Mouse (Mus musculus): ENCODE measurements around the gene Grin3a. TPM values are rescaled to one million over a fixed set of nuclear protein-coding genes. Genes with fewer than 3 reads are reported as not detected.

The Grin3a gene
- under 0.01 TPM in 1 of 2 replicates, not detected in the other for total RNA-seq (2014; rRNA removed; ENCODE audit: low replicate concordance)
- polyA plus RNA-seq (2015; fragmentation: Nextera tagmentation; extraction: Ambion mirVana): 0.08 and 0.10 TPM in 2 replicates

- H3K4me2 ChIP-seq (ENCODE audit: low read depth, low read length): peak within 1 kb of the TSS; percentile 83
- H3K4me1 ChIP-seq (ENCODE audit: control insufficient read depth, insufficient read depth): peaks cover 11% of the 10 kb centered on the region; the same call in 1 of the 2 replicates
- no peak within 1 kb of the TSS for H3K9ac ChIP-seq (replicated peaks; ENCODE audit: low read depth, low read length)
- H3K27me3 ChIP-seq (ENCODE audit: control insufficient read depth, insufficient read depth, low read length): peaks cover 39% of the 10 kb centered on the region
- no peaks in the 10 kb centered on the region for H3K9me3 ChIP-seq (replicated peaks; ENCODE audit: control insufficient read depth, low read length)
- DNase-seq (ENCODE audit: low spot score) (peak; percentile 30), ATAC-seq (ENCODE audit: insufficient read depth, low read depth) (peak; percentile 74)
- H3K4me3 ChIP-seq (ENCODE audit: low read depth, low read length): peak within 1 kb of the TSS; percentile 53
- H3K27ac ChIP-seq (ENCODE audit: low read depth): no peak within 1 kb of the TSS
- under 1% methylated on average over 25 of the region's 25 CpGs for WGBS
- TF ChIP-seq EP300 (IDR thresholded peaks at IDR 0.05; ENCODE audit: low read depth) (no peak), CTCF (IDR thresholded peaks at IDR 0.05; ENCODE audit: low read depth) (peak; percentile 48)
- H3K36me3 ChIP-seq (replicated peaks; ENCODE audit: control insufficient read depth, insufficient read depth, low read length): no peaks in the 10 kb centered on the region
Observed at GRCm38 (mm10) chr4:49845612-49845985, at the start of gene Grin3a. TSS of gene Grin3a (minus strand) at chr4:49845744.

- no peak for TF ChIP-seq EP300 (IDR thresholded peaks at IDR 0.05; ENCODE audit: low read depth)
- no peak for TF ChIP-seq CTCF (IDR thresholded peaks at IDR 0.05; ENCODE audit: low read depth)
- Histone ChIP-seq H3K27ac (ENCODE audit: low read depth) (no peak overlapping the region), H3K9ac (replicated peaks; ENCODE audit: low read depth, low read length) (no peak overlapping the region), H3K36me3 (replicated peaks; ENCODE audit: control insufficient read depth, insufficient read depth, low read length) (no peaks in the 10 kb centered on the region), H3K4me1 (ENCODE audit: control insufficient read depth, insufficient read depth) (no peaks in the 10 kb centered on the region), H3K9me3 (replicated peaks; ENCODE audit: control insufficient read depth, low read length) (no peaks in the 10 kb centered on the region), H3K4me3 (ENCODE audit: low read depth, low read length) (no peak overlapping the region), H3K27me3 (ENCODE audit: control insufficient read depth, insufficient read depth, low read length) (no peaks in the 10 kb centered on the region), H3K4me2 (ENCODE audit: low read depth, low read length) (no peak overlapping the region)
- peak; percentile 22 for DNase-seq (ENCODE audit: low spot score)
- ATAC-seq (ENCODE audit: insufficient read depth, low read depth): 0 out of 2 replicates have a peak, but pooled peaks have one; percentile 33
- WGBS: 7% methylated on average over 4 of the region's 4 CpGs
Observed at GRCm38 (mm10) chr4:49891835-49892301, 46.3 kb upstream of the Grin3a start.

GRCm38 (mm10) chr4:49877084-49877483, 31.5 kb upstream of the Grin3a start:
- Histone ChIP-seq H3K9ac (replicated peaks; ENCODE audit: low read depth, low read length) (no peak overlapping the region), H3K9me3 (replicated peaks; ENCODE audit: control insufficient read depth, low read length) (no peaks in the 10 kb centered on the region), H3K4me1 (ENCODE audit: control insufficient read depth, insufficient read depth) (no peaks in the 10 kb centered on the region), H3K36me3 (replicated peaks; ENCODE audit: control insufficient read depth, insufficient read depth, low read length) (no peaks in the 10 kb centered on the region), H3K27ac (ENCODE audit: low read depth) (no peak overlapping the region), H3K27me3 (ENCODE audit: control insufficient read depth, insufficient read depth, low read length) (no peaks in the 10 kb centered on the region), H3K4me2 (ENCODE audit: low read depth, low read length) (no peak overlapping the region), H3K4me3 (ENCODE audit: low read depth, low read length) (no peak overlapping the region)
- DNase-seq (ENCODE audit: low spot score) (no peak), ATAC-seq (ENCODE audit: insufficient read depth, low read depth) (no peak)
- TF ChIP-seq CTCF (IDR thresholded peaks at IDR 0.05; ENCODE audit: low read depth) (no peak), EP300 (IDR thresholded peaks at IDR 0.05; ENCODE audit: low read depth) (no peak)
- 54% methylated on average over 3 of the region's 3 CpGs for WGBS

GRCm38 (mm10) chr4:49860611-49861010, 15.1 kb upstream of the Grin3a start:
- no peaks in the 10 kb centered on the region for H3K36me3 ChIP-seq (replicated peaks; ENCODE audit: control insufficient read depth, insufficient read depth, low read length)
- no peak for ATAC-seq (ENCODE audit: insufficient read depth, low read depth)
- no peak for TF ChIP-seq EP300 (IDR thresholded peaks at IDR 0.05; ENCODE audit: low read depth)
- TF ChIP-seq CTCF (IDR thresholded peaks at IDR 0.05; ENCODE audit: low read depth): no peak
- DNase-seq (ENCODE audit: low spot score): no peak
- H3K9me3 ChIP-seq (replicated peaks; ENCODE audit: control insufficient read depth, low read length): no peaks in the 10 kb centered on the region
- H3K27ac ChIP-seq (ENCODE audit: low read depth): no peak overlapping the region
- H3K4me1 ChIP-seq (ENCODE audit: control insufficient read depth, insufficient read depth): no peaks in the 10 kb centered on the region
- H3K4me2 ChIP-seq (ENCODE audit: low read depth, low read length): no peak overlapping the region
- H3K27me3 ChIP-seq (ENCODE audit: control insufficient read depth, insufficient read depth, low read length): no peaks in the 10 kb centered on the region
- H3K4me3 ChIP-seq (ENCODE audit: low read depth, low read length): no peak overlapping the region
- WGBS: 75% methylated on average over 2 of the region's 2 CpGs
- H3K9ac ChIP-seq (replicated peaks; ENCODE audit: low read depth, low read length): no peak overlapping the region

- Histone ChIP-seq H3K9me3 (replicated peaks; ENCODE audit: control insufficient read depth, low read length) (no peaks in the 10 kb centered on the region), H3K27me3 (ENCODE audit: control insufficient read depth, insufficient read depth, low read length) (peaks cover 39% of the 10 kb centered on the region), H3K4me1 (ENCODE audit: control insufficient read depth, insufficient read depth) (peaks cover 11% of the 10 kb centered on the region; the same call in 1 of the 2 replicates), H3K4me2 (ENCODE audit: low read depth, low read length) (peak overlapping the region; percentile 83), H3K4me3 (ENCODE audit: low read depth, low read length) (peak overlapping the region; percentile 53), H3K27ac (ENCODE audit: low read depth) (no peak overlapping the region), H3K9ac (replicated peaks; ENCODE audit: low read depth, low read length) (no peak overlapping the region), H3K36me3 (replicated peaks; ENCODE audit: control insufficient read depth, insufficient read depth, low read length) (no peaks in the 10 kb centered on the region)
- TF ChIP-seq EP300 (IDR thresholded peaks at IDR 0.05; ENCODE audit: low read depth): no peak
- no peak for TF ChIP-seq CTCF (IDR thresholded peaks at IDR 0.05; ENCODE audit: low read depth)
- ATAC-seq (ENCODE audit: insufficient read depth, low read depth) (0 out of 2 replicates have a peak, but pooled peaks have one; percentile 27), DNase-seq (ENCODE audit: low spot score) (no peak)
- WGBS: 1% methylated on average over 56 of the region's 63 CpGs
Observed at GRCm38 (mm10) chr4:49844828-49845611, 524 bp downstream of the Grin3a start.

Data from heart, postnatal 0 days (tissue).